Mouse (Mus musculus): Measurements from ENCODE around the gene Taf6l. TPM values are rescaled to one million over a fixed set of nuclear protein-coding genes. Genes with fewer than 3 reads are reported as not detected.

Gene Taf6l
- polyA plus RNA-seq, 1 experiment = 9.0 TPM

DNA sequence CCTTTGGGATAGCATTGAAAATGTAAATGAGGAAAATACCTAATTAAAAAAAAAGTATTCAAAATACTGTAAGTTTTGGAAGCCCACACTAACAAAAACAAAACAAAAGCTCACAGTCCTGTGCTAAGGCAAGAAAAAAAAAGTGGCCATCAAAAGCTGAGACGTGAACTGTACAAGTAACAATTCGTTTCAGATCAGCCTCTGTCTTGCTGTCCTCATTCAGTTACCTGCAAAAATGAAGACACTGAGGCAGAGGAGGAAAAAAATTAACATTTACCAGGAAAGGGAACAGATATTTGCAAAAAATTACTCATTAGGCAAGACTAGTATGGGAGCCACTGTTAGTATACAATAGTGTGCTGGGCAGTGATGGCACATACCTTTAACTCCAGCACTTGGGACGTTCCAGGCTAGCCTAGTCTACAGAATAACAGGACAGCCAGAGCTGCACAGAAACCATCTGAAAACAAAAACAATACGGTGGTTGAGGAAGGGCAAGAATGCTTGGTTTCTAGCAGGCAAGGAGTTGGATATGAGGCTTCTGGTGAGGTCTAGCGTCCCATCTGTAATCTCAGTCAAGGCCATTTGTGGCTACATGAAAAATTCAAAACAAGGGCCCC, 58.6 kb downstream of the Taf6l start:
- H3K4me3 ChIP-seq (replicated peaks; ENCODE audit: extremely low read depth, low read depth, low read length) = no peak overlapping the region
- no peaks in the 10 kb centered on the region; the same call in none of the 2 replicates for H3K4me1 ChIP-seq (ENCODE audit: control insufficient read depth, insufficient read depth, low read length)
- no peak for TF ChIP-seq CTCF (IDR thresholded peaks at IDR 0.05; ENCODE audit: insufficient read depth, low read length)
- no peak for TF ChIP-seq POLR2A (IDR thresholded peaks at IDR 0.05; ENCODE audit: borderline replicate concordance, extremely low read depth, low read depth, low read length)
- 38% methylated on average over 5 of the region's 5 CpGs for WGBS
- DNase-seq = no peak

DNA sequence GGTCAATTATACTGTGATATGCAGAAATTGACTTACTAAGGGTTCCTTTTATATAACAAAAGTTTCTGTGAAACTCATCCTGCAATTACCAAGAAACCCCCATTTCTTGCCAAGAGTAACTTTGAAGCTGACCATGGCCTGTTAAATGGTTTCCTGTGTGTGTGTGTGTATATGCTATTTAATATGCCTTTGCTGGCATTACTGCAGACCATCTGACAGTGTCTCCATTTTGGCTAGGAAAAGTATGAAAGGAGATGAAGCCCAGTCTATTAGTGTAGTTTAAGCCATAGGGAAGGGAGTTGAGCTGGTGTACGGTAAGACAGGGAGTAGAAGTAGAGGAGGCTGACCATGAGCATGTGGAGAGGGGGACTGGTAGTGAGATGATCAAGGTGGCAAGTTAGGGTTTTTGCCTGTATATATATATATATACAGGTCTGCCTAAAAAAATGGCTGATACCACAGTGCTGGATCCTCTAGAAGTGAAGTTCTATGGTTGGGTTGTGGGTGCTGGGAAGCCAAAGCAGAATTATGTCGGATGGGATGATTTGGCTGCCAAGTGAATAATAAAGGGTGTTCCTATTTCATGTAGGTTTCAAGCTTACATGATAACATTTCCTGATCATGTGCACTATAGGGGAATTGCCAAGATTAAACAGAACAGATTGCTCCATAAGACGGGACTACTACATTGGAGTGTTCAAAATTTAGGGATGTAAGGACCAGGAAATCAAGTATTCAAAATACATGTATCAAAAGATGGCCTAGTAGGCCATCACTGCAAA, 59.4 kb downstream of the Taf6l start:
- 59% methylated on average over 3 of the region's 3 CpGs for WGBS
- TF ChIP-seq POLR2A (IDR thresholded peaks at IDR 0.05; ENCODE audit: borderline replicate concordance, extremely low read depth, low read depth, low read length) (no peak), CTCF (IDR thresholded peaks at IDR 0.05; ENCODE audit: insufficient read depth, low read length) (no peak)
- Histone ChIP-seq H3K4me3 (replicated peaks; ENCODE audit: extremely low read depth, low read depth, low read length) (no peak overlapping the region), H3K4me1 (ENCODE audit: control insufficient read depth, insufficient read depth, low read length) (no peaks in the 10 kb centered on the region; the same call in none of the 2 replicates)
- DNase-seq = no peak

DNA sequence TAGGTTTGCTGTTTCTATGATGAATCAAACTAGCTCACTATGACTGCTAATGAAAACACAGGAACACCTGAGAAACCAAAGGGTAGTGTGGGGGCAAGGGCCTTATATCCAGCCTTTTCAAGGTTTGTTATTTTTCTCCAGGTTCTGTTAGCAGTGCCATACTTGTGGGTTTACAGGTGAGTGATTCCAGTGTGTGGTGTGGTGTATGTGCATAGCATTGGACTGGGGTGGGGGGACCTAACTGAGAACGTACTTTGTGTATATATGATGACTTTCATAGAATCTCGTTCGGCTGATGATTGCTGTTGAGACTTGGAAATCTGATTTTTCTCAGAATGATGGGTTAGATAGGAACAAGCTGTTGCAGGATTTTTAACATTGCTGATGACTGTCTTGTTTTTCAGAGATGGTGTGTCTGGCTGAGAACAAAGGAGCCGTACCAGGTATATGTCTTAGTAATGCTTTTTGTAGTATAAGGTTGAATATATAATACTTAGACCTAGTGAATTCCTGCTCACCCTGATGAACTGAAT, 61.1 kb downstream of the Taf6l start:
- no peak overlapping the region for H3K4me3 ChIP-seq (replicated peaks; ENCODE audit: extremely low read depth, low read depth, low read length)

More for the DNA sequence above, 61.1 kb downstream of the Taf6l start:
- H3K4me1 ChIP-seq (ENCODE audit: control insufficient read depth, insufficient read depth, low read length) = no peaks in the 10 kb centered on the region; the same call in none of the 2 replicates
- no peak for TF ChIP-seq CTCF (IDR thresholded peaks at IDR 0.05; ENCODE audit: insufficient read depth, low read length)
- TF ChIP-seq POLR2A (IDR thresholded peaks at IDR 0.05; ENCODE audit: borderline replicate concordance, extremely low read depth, low read depth, low read length) = no peak
- no peak for DNase-seq
- 48% methylated on average over 4 of the region's 4 CpGs for WGBS

Other genes starting within 250 kb of the Taf6l start
- 0.07 TPM in 1 of 2 replicates, not detected in the other for gene Slc22a8, start 195.2 kb downstream of the Taf6l start, polyA plus RNA-seq (2012; rRNA removed)
- not detected in 2 replicates for gene Slc22a6, start 168.4 kb downstream of the Taf6l start, polyA plus RNA-seq (2012; rRNA removed)
- gene Chrm1, start 122.6 kb downstream of the Taf6l start, polyA plus RNA-seq (2012; rRNA removed) = 0.89 and 1.7 TPM in 2 replicates
- gene Slc3a2, start 63.0 kb downstream of the Taf6l start, polyA plus RNA-seq (2012; rRNA removed) = 263 and 265 TPM in 2 replicates
- gene Wdr74, start 50.6 kb downstream of the Taf6l start, polyA plus RNA-seq (2012; rRNA removed) = 19.5 and 21.3 TPM in 2 replicates
- not detected in 2 replicates for gene 1700092M07Rik, start 45.7 kb downstream of the Taf6l start, polyA plus RNA-seq (2012; rRNA removed)
- gene Stx5a, start 45.0 kb downstream of the Taf6l start, polyA plus RNA-seq (2012; rRNA removed) = 79.0 and 88.0 TPM in 2 replicates
- 61.4 and 85.3 TPM in 2 replicates for gene Nxf1, start 29.3 kb downstream of the Taf6l start, polyA plus RNA-seq (2012; rRNA removed)
- 188 and 217 TPM in 2 replicates for gene Tmem223, start 15.4 kb downstream of the Taf6l start, polyA plus RNA-seq (2012; rRNA removed)
- 88.7 and 103 TPM in 2 replicates for gene Tmem179b, start 11.9 kb downstream of the Taf6l start, polyA plus RNA-seq (2012; rRNA removed)
- 26.2 and 42.5 TPM in 2 replicates for gene Polr2g, start 12.2 kb upstream of the Taf6l start, polyA plus RNA-seq (2012; rRNA removed)
- 1.9 and 2.3 TPM in 2 replicates for gene Zbtb3, start 16.1 kb upstream of the Taf6l start, polyA plus RNA-seq (2012; rRNA removed)
- gene Ttc9c, start 32.9 kb upstream of the Taf6l start, polyA plus RNA-seq (2012; rRNA removed) = 8.5 and 12.8 TPM in 2 replicates
- gene Hnrnpul2, start 33.6 kb upstream of the Taf6l start, polyA plus RNA-seq (2012; rRNA removed) = 25.4 and 28.0 TPM in 2 replicates
- gene AC129217.1, start 43.4 kb upstream of the Taf6l start, polyA plus RNA-seq (2012; rRNA removed) = not detected in 2 replicates
- gene Bscl2, start 51.0 kb upstream of the Taf6l start, polyA plus RNA-seq (2012; rRNA removed) = 140 and 164 TPM in 2 replicates
- gene Gng3, start 52.8 kb upstream of the Taf6l start, polyA plus RNA-seq (2012; rRNA removed) = 0.11 and 0.19 TPM in 2 replicates
- 2.1 and 3.4 TPM in 2 replicates for gene Lrrn4cl, start 64.4 kb upstream of the Taf6l start, polyA plus RNA-seq (2012; rRNA removed)
- 84.2 and 101 TPM in 2 replicates for gene Ubxn1, start 85.1 kb upstream of the Taf6l start, polyA plus RNA-seq (2012; rRNA removed)
- 26.2 and 37.6 TPM in 2 replicates for gene Uqcc3, start 94.5 kb upstream of the Taf6l start, polyA plus RNA-seq (2012; rRNA removed)
- gene Lbhd1, start 97.3 kb upstream of the Taf6l start, polyA plus RNA-seq (2012; rRNA removed) = 0.58 and 1.7 TPM in 2 replicates
- gene Gm49403, start 97.5 kb upstream of the Taf6l start, polyA plus RNA-seq (2012; rRNA removed) = not detected in 2 replicates
- 11.8 and 15.4 TPM in 2 replicates for gene 1810009A15Rik, start 102.4 kb upstream of the Taf6l start, polyA plus RNA-seq (2012; rRNA removed)
- gene Gm49416, start 102.5 kb upstream of the Taf6l start, polyA plus RNA-seq (2012; rRNA removed) = not detected in 2 replicates
- 18.5 and 22.2 TPM in 2 replicates for gene Ints5, start 106.6 kb upstream of the Taf6l start, polyA plus RNA-seq (2012; rRNA removed)
- 83.8 and 124 TPM in 2 replicates for gene Ganab, start 111.7 kb upstream of the Taf6l start, polyA plus RNA-seq (2012; rRNA removed)
- 92.3 and 107 TPM in 2 replicates for gene B3gat3, start 134.0 kb upstream of the Taf6l start, polyA plus RNA-seq (2012; rRNA removed)
- gene Rom1, start 142.9 kb upstream of the Taf6l start, polyA plus RNA-seq (2012; rRNA removed) = 11.3 and 14.1 TPM in 2 replicates
- gene Eml3, start 143.1 kb upstream of the Taf6l start, polyA plus RNA-seq (2012; rRNA removed) = 50.5 and 65.5 TPM in 2 replicates
- gene Mta2, start 155.5 kb upstream of the Taf6l start, polyA plus RNA-seq (2012; rRNA removed) = 20.0 and 26.9 TPM in 2 replicates
- gene Tut1, start 167.4 kb upstream of the Taf6l start, polyA plus RNA-seq (2012; rRNA removed) = 14.9 and 17.9 TPM in 2 replicates
- gene Eef1g, start 180.6 kb upstream of the Taf6l start, polyA plus RNA-seq (2012; rRNA removed) = 121 and 206 TPM in 2 replicates
- gene Ahnak, start 202.9 kb upstream of the Taf6l start, polyA plus RNA-seq (2012; rRNA removed) = 56.3 and 84.7 TPM in 2 replicates